Mouse (Mus musculus): ENCODE data around the gene Gm43720.
"Not testable (repeated sequence)": the region's sequence is repeated elsewhere in the genome, so short reads cannot be mapped to it uniquely, and the experiment has no call there.

Gm43720 gene

GRCm38 (mm10) chr5:138222111-138222510, 57.6 kb downstream of the Gm43720 start:
- in situ Hi-C loops (cut with MboI; ENCODE audit: low sequenced_read_pairs), result no loop called here

- in situ Hi-C loops (cut with MboI; ENCODE audit: low sequenced_read_pairs), result no loop called here
Measured at GRCm38 (mm10) chr5:138219864-138220263, 59.9 kb downstream of the Gm43720 start.

- in situ Hi-C loops (cut with MboI; ENCODE audit: low sequenced_read_pairs), result not testable (repeated sequence)
Measured at GRCm38 (mm10) chr5:138216632-138217031, 63.1 kb downstream of the Gm43720 start.

All from CH12F3 (cell line).